Mouse (Mus musculus): ENCODE results near the gene Ttc17.
A peak's percentile ranks its signal among the peaks of the same experiment; 100 is the strongest.

Gene Ttc17

GRCm38 (mm10) chr2:94279596-94279995, 126.9 kb downstream of the Ttc17 start:
- H3K4me3 ChIP-seq (replicated peaks; ENCODE audit: low read length) = no peak overlapping the region
- H3K4me1 ChIP-seq (replicated peaks; ENCODE audit: low read depth, low read length) = peaks cover 1% of the 10 kb centered on the region
- TF ChIP-seq NANOG (IDR thresholded peaks at IDR 0.05; ENCODE audit: borderline replicate concordance, low read length) (no peak), CTCF (conservative IDR thresholded peaks at IDR 0.05; ENCODE audit: low read length) (no peak), POU5F1 (IDR thresholded peaks at IDR 0.05; ENCODE audit: borderline replicate concordance, low read length) (no peak)
- H3K36me3 ChIP-seq (ENCODE audit: insufficient read depth, low read length) = no peaks in the 10 kb centered on the region
- no peaks in the 10 kb centered on the region for H3K9me3 ChIP-seq (ENCODE audit: low read length)
- peaks cover 58% of the 10 kb centered on the region for H3K27me3 ChIP-seq (ENCODE audit: insufficient read depth, low read length)

DNA sequence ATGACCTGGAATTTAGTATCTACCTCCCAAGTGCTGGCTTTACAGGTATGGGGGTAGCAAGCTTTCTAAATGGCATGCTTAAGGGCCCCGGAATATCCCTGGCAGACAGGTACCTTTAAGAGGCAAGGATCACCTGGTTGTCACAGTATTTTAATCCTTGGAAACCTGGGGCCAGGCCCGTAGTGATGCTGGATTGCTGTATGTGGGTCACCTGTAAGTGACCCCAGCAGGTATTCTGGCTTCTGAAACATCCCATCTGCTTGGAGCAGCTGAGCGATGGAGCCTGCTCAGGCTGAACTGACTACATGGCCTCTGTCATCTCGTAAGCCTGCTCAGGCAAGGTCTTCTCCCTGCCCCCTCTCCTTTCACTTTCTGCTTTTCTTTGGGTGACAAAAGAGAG, 130.4 kb downstream of the Ttc17 start:
- H3K9me3 ChIP-seq (ENCODE audit: low read length) = no peaks in the 10 kb centered on the region
- peaks cover 78% of the 10 kb centered on the region for H3K27me3 ChIP-seq (ENCODE audit: insufficient read depth, low read length)
- peaks cover 22% of the 10 kb centered on the region for H3K4me1 ChIP-seq (replicated peaks; ENCODE audit: low read depth, low read length)
- no peak overlapping the region for H3K4me3 ChIP-seq (replicated peaks; ENCODE audit: low read length)
- no peaks in the 10 kb centered on the region for H3K36me3 ChIP-seq (ENCODE audit: insufficient read depth, low read length)
- TF ChIP-seq POU5F1 (IDR thresholded peaks at IDR 0.05; ENCODE audit: borderline replicate concordance, low read length) = no peak
- TF ChIP-seq CTCF (conservative IDR thresholded peaks at IDR 0.05; ENCODE audit: low read length) = no peak
- TF ChIP-seq NANOG (IDR thresholded peaks at IDR 0.05; ENCODE audit: borderline replicate concordance, low read length) = no peak

GRCm38 (mm10) chr2:94275658-94276057, 130.8 kb downstream of the Ttc17 start:
- peaks cover 78% of the 10 kb centered on the region for H3K27me3 ChIP-seq (ENCODE audit: insufficient read depth, low read length)
- H3K36me3 ChIP-seq (ENCODE audit: insufficient read depth, low read length) = no peaks in the 10 kb centered on the region
- TF ChIP-seq CTCF (conservative IDR thresholded peaks at IDR 0.05; ENCODE audit: low read length) (no peak), NANOG (IDR thresholded peaks at IDR 0.05; ENCODE audit: borderline replicate concordance, low read length) (no peak), POU5F1 (IDR thresholded peaks at IDR 0.05; ENCODE audit: borderline replicate concordance, low read length) (no peak)
- peaks cover 22% of the 10 kb centered on the region for H3K4me1 ChIP-seq (replicated peaks; ENCODE audit: low read depth, low read length)
- H3K9me3 ChIP-seq (ENCODE audit: low read length) = no peaks in the 10 kb centered on the region
- H3K4me3 ChIP-seq (replicated peaks; ENCODE audit: low read length) = no peak overlapping the region

- Histone ChIP-seq H3K36me3 (ENCODE audit: insufficient read depth, low read length) (no peaks in the 10 kb centered on the region), H3K9me3 (ENCODE audit: low read length) (no peaks in the 10 kb centered on the region), H3K27me3 (ENCODE audit: insufficient read depth, low read length) (peaks cover 63% of the 10 kb centered on the region), H3K4me1 (replicated peaks; ENCODE audit: low read depth, low read length) (peaks cover 39% of the 10 kb centered on the region), H3K4me3 (replicated peaks; ENCODE audit: low read length) (peak overlapping the region; percentile 81)
- TF ChIP-seq CTCF (conservative IDR thresholded peaks at IDR 0.05; ENCODE audit: low read length) = no peak
- TF ChIP-seq POU5F1 (IDR thresholded peaks at IDR 0.05; ENCODE audit: borderline replicate concordance, low read length) = no peak
These were observed 133.1 kb downstream of the Ttc17 start for GRCm38 (mm10) chr2:94273154-94274021.

- Histone ChIP-seq H3K4me1 (replicated peaks; ENCODE audit: low read depth, low read length) (peaks cover 61% of the 10 kb centered on the region), H3K36me3 (ENCODE audit: insufficient read depth, low read length) (no peaks in the 10 kb centered on the region), H3K27me3 (ENCODE audit: insufficient read depth, low read length) (peaks cover 60% of the 10 kb centered on the region), H3K4me3 (replicated peaks; ENCODE audit: low read length) (no peak overlapping the region), H3K9me3 (ENCODE audit: low read length) (no peaks in the 10 kb centered on the region)
- TF ChIP-seq CTCF (conservative IDR thresholded peaks at IDR 0.05; ENCODE audit: low read length) (no peak), POU5F1 (IDR thresholded peaks at IDR 0.05; ENCODE audit: borderline replicate concordance, low read length) (no peak), NANOG (IDR thresholded peaks at IDR 0.05; ENCODE audit: borderline replicate concordance, low read length) (no peak)
These were observed 135.3 kb downstream of the Ttc17 start for GRCm38 (mm10) chr2:94271176-94271575.

DNA sequence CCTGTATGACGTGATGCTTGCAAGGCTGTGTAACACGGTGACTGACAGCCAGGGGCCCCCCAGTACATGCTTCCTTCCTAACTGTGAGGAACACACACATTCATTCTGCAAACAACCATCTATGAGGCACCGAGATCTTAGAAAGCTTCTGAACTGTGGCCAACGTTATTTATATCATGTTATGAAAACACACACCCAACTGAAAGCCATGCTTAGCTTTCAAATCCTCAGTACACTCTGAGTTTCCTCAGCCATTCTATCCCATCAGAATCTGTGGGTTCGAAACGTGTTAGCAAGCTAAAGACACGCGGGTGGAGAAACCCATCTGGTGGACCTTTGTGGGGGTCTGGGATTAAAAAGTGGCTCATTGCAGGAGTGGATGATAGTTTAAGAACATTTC, 137.7 kb downstream of the Ttc17 start:
- Histone ChIP-seq H3K4me3 (replicated peaks; ENCODE audit: low read length) (no peak overlapping the region), H3K4me1 (replicated peaks; ENCODE audit: low read depth, low read length) (peaks cover 77% of the 10 kb centered on the region), H3K9me3 (ENCODE audit: low read length) (no peaks in the 10 kb centered on the region), H3K36me3 (ENCODE audit: insufficient read depth, low read length) (no peaks in the 10 kb centered on the region), H3K27me3 (ENCODE audit: insufficient read depth, low read length) (peaks cover 60% of the 10 kb centered on the region)
- TF ChIP-seq CTCF (conservative IDR thresholded peaks at IDR 0.05; ENCODE audit: low read length) = no peak
- TF ChIP-seq POU5F1 (IDR thresholded peaks at IDR 0.05; ENCODE audit: borderline replicate concordance, low read length) = no peak
- no peak for TF ChIP-seq NANOG (IDR thresholded peaks at IDR 0.05; ENCODE audit: borderline replicate concordance, low read length)

DNA sequence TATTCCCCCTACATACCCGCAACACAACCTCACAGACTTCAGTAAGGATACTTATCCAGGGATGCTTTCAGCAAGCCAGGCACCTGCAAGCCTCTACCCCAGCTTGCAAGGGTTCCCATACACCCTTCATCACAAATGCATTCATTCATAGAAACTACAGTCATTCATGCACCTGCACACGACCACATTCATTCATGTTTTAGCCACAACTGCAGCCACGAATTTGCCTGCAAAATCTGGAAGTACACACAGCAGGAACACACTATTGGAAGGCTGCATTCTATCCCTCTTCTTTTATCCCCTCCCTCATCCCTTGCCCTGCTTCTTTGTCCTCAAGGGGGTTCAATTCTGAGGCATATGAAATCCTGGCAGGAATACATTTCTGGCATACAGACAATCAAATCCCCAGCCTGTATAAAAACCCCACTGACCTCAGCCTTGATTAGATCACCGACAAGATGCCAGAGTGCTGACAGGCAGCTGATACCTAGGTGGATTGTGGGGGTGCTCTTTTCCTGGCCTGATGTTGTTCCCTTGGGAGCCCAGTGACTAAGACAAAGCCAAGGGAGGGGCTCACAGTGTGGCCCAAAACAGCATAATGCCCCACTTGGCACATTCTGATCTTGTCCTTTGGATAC, 139.2 kb downstream of the Ttc17 start:
- H3K4me1 ChIP-seq (replicated peaks; ENCODE audit: low read depth, low read length) = peaks cover 82% of the 10 kb centered on the region
- no peaks in the 10 kb centered on the region for H3K9me3 ChIP-seq (ENCODE audit: low read length)
- peaks cover 50% of the 10 kb centered on the region for H3K27me3 ChIP-seq (ENCODE audit: insufficient read depth, low read length)
- TF ChIP-seq NANOG (IDR thresholded peaks at IDR 0.05; ENCODE audit: borderline replicate concordance, low read length) (no peak), CTCF (conservative IDR thresholded peaks at IDR 0.05; ENCODE audit: low read length) (no peak), POU5F1 (IDR thresholded peaks at IDR 0.05; ENCODE audit: borderline replicate concordance, low read length) (no peak)
- no peak overlapping the region for H3K4me3 ChIP-seq (replicated peaks; ENCODE audit: low read length)
- no peaks in the 10 kb centered on the region for H3K36me3 ChIP-seq (ENCODE audit: insufficient read depth, low read length)

- no peaks in the 10 kb centered on the region for H3K9me3 ChIP-seq (ENCODE audit: low read length)
- no peak for TF ChIP-seq NANOG (IDR thresholded peaks at IDR 0.05; ENCODE audit: borderline replicate concordance, low read length)
- no peak for TF ChIP-seq POU5F1 (IDR thresholded peaks at IDR 0.05; ENCODE audit: borderline replicate concordance, low read length)
- TF ChIP-seq CTCF (conservative IDR thresholded peaks at IDR 0.05; ENCODE audit: low read length) = no peak
- peaks cover 48% of the 10 kb centered on the region for H3K27me3 ChIP-seq (ENCODE audit: insufficient read depth, low read length)
- no peak overlapping the region for H3K4me3 ChIP-seq (replicated peaks; ENCODE audit: low read length)
- peaks cover 86% of the 10 kb centered on the region for H3K4me1 ChIP-seq (replicated peaks; ENCODE audit: low read depth, low read length)
- no peaks in the 10 kb centered on the region for H3K36me3 ChIP-seq (ENCODE audit: insufficient read depth, low read length)
These were observed 139.9 kb downstream of the Ttc17 start for GRCm38 (mm10) chr2:94266381-94267160.
